7 mouse cellular contexts compared by ENCODE assay signal in the genomic region with DNA sequence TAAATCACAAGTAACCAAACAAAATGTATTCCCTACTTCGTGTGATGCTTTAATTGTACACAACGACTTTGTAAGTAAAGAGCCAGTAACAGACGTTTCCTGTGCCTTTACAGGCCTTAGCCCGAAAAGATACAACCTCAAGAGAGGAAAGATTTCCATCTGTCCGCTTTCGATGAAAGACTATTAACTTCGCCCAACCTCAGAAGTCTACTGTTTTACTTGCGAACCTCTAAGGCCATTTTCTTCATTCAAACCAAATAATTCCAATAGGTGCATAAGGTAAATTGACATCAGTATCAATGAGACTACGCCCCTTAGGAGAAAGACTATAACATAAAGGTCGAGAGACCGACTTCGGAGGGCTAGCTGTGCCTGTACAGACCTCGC. TPM values are rescaled to one million over a fixed set of nuclear protein-coding genes. Genes with fewer than 3 reads are reported as not detected.
DNase-seq lines count a peak whose midpoint lies in the region; ATAC-seq lines count a peak whose summit lies in the region.

No protein-coding gene starts in this region.

- peaks cover 44% of the 10 kb centered on the region for H3K36me3 ChIP-seq in megakaryocyte, embryonic 14.5 days (replicated peaks; ENCODE audit: low read length)
- H3K36me3 ChIP-seq in embryonic facial prominence, embryonic 13.5 days: peaks cover 11% of the 10 kb centered on the region
- H3K36me3 ChIP-seq in intestine, embryonic 16.5 days (ENCODE audit: control insufficient read depth, insufficient read depth, low read length): peaks cover 8% of the 10 kb centered on the region
- H3K36me3 ChIP-seq in neural tube, embryonic 15.5 days: peaks cover 10% of the 10 kb centered on the region; the same call in 1 of the 2 replicates

- H3K9me3 ChIP-seq in megakaryocyte, embryonic 14.5 days: no peaks in the 10 kb centered on the region
- no peaks in the 10 kb centered on the region for H3K9me3 ChIP-seq in embryonic facial prominence, embryonic 13.5 days
- H3K9me3 ChIP-seq in intestine, embryonic 16.5 days (ENCODE audit: control insufficient read depth, low read length): no peaks in the 10 kb centered on the region
- H3K9me3 ChIP-seq in neural tube, embryonic 15.5 days (replicated peaks): no peaks in the 10 kb centered on the region

- H3K4me1 ChIP-seq in megakaryocyte, embryonic 14.5 days: peaks cover 51% of the 10 kb centered on the region
- H3K4me1 ChIP-seq in embryonic facial prominence, embryonic 13.5 days: peaks cover 35% of the 10 kb centered on the region
- peaks cover 26% of the 10 kb centered on the region for H3K4me1 ChIP-seq in intestine, embryonic 16.5 days (ENCODE audit: control insufficient read depth, insufficient read depth, low read length)
- H3K4me1 ChIP-seq in neural tube, embryonic 15.5 days: peaks cover 39% of the 10 kb centered on the region

- H3K27ac ChIP-seq in embryonic facial prominence, embryonic 13.5 days: peak overlapping the region; percentile 89
- H3K27ac ChIP-seq in intestine, embryonic 16.5 days (ENCODE audit: low read length): peak overlapping the region; percentile 95
- peak overlapping the region; percentile 97 for H3K27ac ChIP-seq in neural tube, embryonic 15.5 days (replicated peaks)

- H3K4me2 ChIP-seq in embryonic facial prominence, embryonic 13.5 days: peak overlapping the region; percentile 70
- peak overlapping the region; percentile 53 for H3K4me2 ChIP-seq in intestine, embryonic 16.5 days (ENCODE audit: low read depth, low read length)
- peak overlapping the region; percentile 72 for H3K4me2 ChIP-seq in neural tube, embryonic 15.5 days

- ATAC-seq in megakaryocyte, adult 5-6 weeks (ENCODE audit: poor library complexity, severe bottlenecking): no peak
- no peak for ATAC-seq in embryonic facial prominence, embryonic 13.5 days (ENCODE audit: insufficient number of reproducible peaks, insufficient read depth, low FRiP score, low TSS enrichment, low read depth)
- no peak for ATAC-seq in intestine, embryonic 16.5 days
- ATAC-seq in neural tube, embryonic 15.5 days (ENCODE audit: low FRiP score): no peak

- 4% methylated on average over 13 of the region's 13 CpGs for WGBS in embryonic facial prominence, embryonic 13.5 days
- WGBS in intestine, embryonic 16.5 days: under 1% methylated on average over 13 of the region's 13 CpGs
- 4% methylated on average over 13 of the region's 13 CpGs for WGBS in neural tube, embryonic 15.5 days

- no peaks in the 10 kb centered on the region for H3K27me3 ChIP-seq in megakaryocyte, embryonic 14.5 days (replicated peaks)
- no peaks in the 10 kb centered on the region for H3K27me3 ChIP-seq in embryonic facial prominence, embryonic 13.5 days
- no peaks in the 10 kb centered on the region for H3K27me3 ChIP-seq in intestine, embryonic 16.5 days (replicated peaks; ENCODE audit: control insufficient read depth, insufficient read depth, low read length)
- H3K27me3 ChIP-seq in neural tube, embryonic 15.5 days (replicated peaks): no peaks in the 10 kb centered on the region

- peak overlapping the region; percentile 94 for H3K9ac ChIP-seq in embryonic facial prominence, embryonic 13.5 days
- peak overlapping the region; percentile 96 for H3K9ac ChIP-seq in intestine, embryonic 16.5 days (ENCODE audit: low read depth, low read length)
- peak overlapping the region; percentile 94 for H3K9ac ChIP-seq in neural tube, embryonic 15.5 days (replicated peaks)

- H3K4me3 ChIP-seq in megakaryocyte, embryonic 14.5 days (replicated peaks): peak overlapping the region; percentile 97
- H3K4me3 ChIP-seq in embryonic facial prominence, embryonic 13.5 days: peak overlapping the region; percentile 72
- peak overlapping the region; percentile 98 for H3K4me3 ChIP-seq in intestine, embryonic 16.5 days (ENCODE audit: low read length)
- H3K4me3 ChIP-seq in neural tube, embryonic 15.5 days (replicated peaks): peak overlapping the region; percentile 70

- no peak for DNase-seq in embryo, embryonic 10 days (ENCODE audit: low spot score)
- DNase-seq in layer of hippocampus, postnatal 25 days (ENCODE audit: extremely low spot score in 1 of 2, low spot score in 1 of 2): no peak

RNA-seq across cellular contexts. Expression of a gene that starts 0.7 kb away (rescaled TPM):
- polyA plus RNA-seq in megakaryocyte, embryonic 14.5 days (2012; ENCODE audit: insufficient read depth, low replicate concordance): 9.1 and 12.4 TPM in 2 replicates
- total RNA-seq in megakaryocyte, adult 5-6 weeks (2015): 27.8 and 31.8 TPM in 2 replicates
- total RNA-seq in megakaryocyte, adult 5-6 weeks (2017): 34.6 and 36.5 TPM in 2 replicates
- 70.4 and 73.7 TPM in 2 replicates for polyA plus RNA-seq in embryonic facial prominence, embryonic 13.5 days (2015; fragmentation: Nextera tagmentation; extraction: Ambion mirVana)
- polyA plus RNA-seq in intestine, embryonic 16.5 days (2015; fragmentation: Nextera tagmentation; extraction: Ambion mirVana): 86.6 and 87.7 TPM in 2 replicates
- polyA plus RNA-seq in neural tube, embryonic 15.5 days (2015; fragmentation: Nextera tagmentation; extraction: Ambion mirVana): 136 and 156 TPM in 2 replicates
- total RNA-seq in layer of hippocampus, postnatal 25 days (2021): 100 to 1,000 TPM; 135 to 145 TPM
